Comparison of ENCODE assay signal across 8 mouse cellular contexts in genomic region chr2:49748628-49749342, GRCm38 (mm10). TPM values are rescaled to one million over a fixed set of nuclear protein-coding genes. Genes with fewer than 3 reads are reported as not detected.
DNase-seq lines count a peak whose midpoint lies in the region; ATAC-seq and TF ChIP-seq lines count a peak whose summit lies in the region.

No protein-coding gene starts in this region.

- no peak overlapping the region for H3K9ac ChIP-seq in hindbrain, embryonic 11.5 days (ENCODE audit: low read depth, low read length)
- no peak overlapping the region for H3K9ac ChIP-seq in hindbrain, embryonic 16.5 days (ENCODE audit: low read depth, low read length)

- 84% methylated on average over 14 of the region's 14 CpGs for WGBS in hindbrain, embryonic 11.5 days
- WGBS in hindbrain, embryonic 16.5 days = 78% methylated on average over 14 of the region's 14 CpGs

- H3K4me2 ChIP-seq in hindbrain, embryonic 11.5 days (replicated peaks; ENCODE audit: low read depth, low read length) = no peak overlapping the region
- no peak overlapping the region for H3K4me2 ChIP-seq in hindbrain, embryonic 16.5 days (ENCODE audit: low read length)

- no peaks in the 10 kb centered on the region for H3K27me3 ChIP-seq in hindbrain, embryonic 11.5 days (ENCODE audit: control insufficient read depth, insufficient read depth, low read length)
- no peaks in the 10 kb centered on the region for H3K27me3 ChIP-seq in hindbrain, embryonic 16.5 days (replicated peaks; ENCODE audit: control insufficient read depth, insufficient read depth, low read length)
- H3K27me3 ChIP-seq in testis, adult 2 months (ENCODE audit: control insufficient read depth, insufficient read depth, low read length) = no peaks in the 10 kb centered on the region

- no peak for ATAC-seq in hindbrain, embryonic 11.5 days (ENCODE audit: low FRiP score)
- ATAC-seq in hindbrain, embryonic 16.5 days = no peak
- no peak; the same call in 1 of the 2 replicates for ATAC-seq in granulocyte monocyte progenitor cell, adult 5-6 weeks (replicated peaks; ENCODE audit: poor library complexity, severe bottlenecking)

- no peak for TF ChIP-seq POLR2A in testis, adult 2 months (IDR thresholded peaks at IDR 0.05; ENCODE audit: control insufficient read depth, low read depth, low read length)

- 0 out of 2 replicates have a peak, but pooled peaks cover 5% of the 10 kb centered on the region for H3K36me3 ChIP-seq in hindbrain, embryonic 11.5 days (ENCODE audit: control insufficient read depth, insufficient read depth, low read length)
- H3K36me3 ChIP-seq in hindbrain, embryonic 16.5 days (ENCODE audit: control insufficient read depth, insufficient read depth, low read length) = peaks cover 27% of the 10 kb centered on the region; the same call in 1 of the 2 replicates
- no peaks in the 10 kb centered on the region for H3K36me3 ChIP-seq in testis, adult 2 months (ENCODE audit: control insufficient read depth, insufficient read depth, low read length)

- no peaks in the 10 kb centered on the region for H3K4me1 ChIP-seq in hindbrain, embryonic 11.5 days (replicated peaks; ENCODE audit: control insufficient read depth, insufficient read depth, low read length)
- peaks cover 8% of the 10 kb centered on the region for H3K4me1 ChIP-seq in hindbrain, embryonic 16.5 days (ENCODE audit: control insufficient read depth, insufficient read depth, low read depth, low read length)
- no peaks in the 10 kb centered on the region; the same call in 1 of the 2 replicates for H3K4me1 ChIP-seq in testis, adult 2 months (ENCODE audit: control insufficient read depth, insufficient read depth, low read length)

- peak; percentile 71 for DNase-seq in hindbrain, embryonic 11.5 days (ENCODE audit: low spot score)
- DNase-seq in testis, postnatal 14 days (ENCODE audit: low spot score) = no peak
- DNase-seq in cerebellum, postnatal 10 days = peak; percentile 75 to 86
- DNase-seq in lung, postnatal 10 days = peak; percentile 51
- DNase-seq in adrenal gland, adult 8-10 months = no peak

- no peaks in the 10 kb centered on the region for H3K9me3 ChIP-seq in hindbrain, embryonic 11.5 days (ENCODE audit: control insufficient read depth, low read length)
- no peaks in the 10 kb centered on the region for H3K9me3 ChIP-seq in hindbrain, embryonic 16.5 days (ENCODE audit: control insufficient read depth, low read length)

- no peak overlapping the region for H3K27ac ChIP-seq in hindbrain, embryonic 11.5 days (ENCODE audit: low read depth, low read length)
- no peak overlapping the region; the same call in 1 of the 2 replicates for H3K27ac ChIP-seq in hindbrain, embryonic 16.5 days (ENCODE audit: low read depth, low read length)
- no peak overlapping the region for H3K27ac ChIP-seq in testis, adult 2 months (ENCODE audit: control insufficient read depth, insufficient read depth, low read depth, low read length)

- peak; percentile 60; the same call in 1 of the 2 replicates for TF ChIP-seq CTCF in testis, adult 2 months (IDR thresholded peaks at IDR 0.05; ENCODE audit: control insufficient read depth, insufficient read depth, insufficient replicate concordance, low read depth, low read length)

- no peak overlapping the region for H3K4me3 ChIP-seq in hindbrain, embryonic 11.5 days (ENCODE audit: low read depth, low read length)
- no peak overlapping the region for H3K4me3 ChIP-seq in hindbrain, embryonic 16.5 days (ENCODE audit: low read length)
- H3K4me3 ChIP-seq in testis, adult 2 months (ENCODE audit: control insufficient read depth, low read depth, low read length) = no peak overlapping the region

RNA-seq across cellular contexts. Expression of gene Lypd6b, which starts 38.7 kb away (rescaled TPM):
- 1.5 and 2.1 TPM in 2 replicates for polyA plus RNA-seq in hindbrain, embryonic 11.5 days (2014; fragmentation: Nextera tagmentation; extraction: Ambion mirVana)
- polyA plus RNA-seq in hindbrain, embryonic 16.5 days (2015; fragmentation: Nextera tagmentation; extraction: Ambion mirVana) = 15.6 and 18.8 TPM in 2 replicates
- polyA plus RNA-seq in testis, adult 2 months (2012; rRNA removed) = 0.20 and 0.24 TPM in 2 replicates
- not detected in 2 replicates for total RNA-seq in granulocyte monocyte progenitor cell, adult 5-6 weeks (2014; fragmentation: Nextera tagmentation)
- 0.10 TPM in 1 of 2 replicates, not detected in the other for total RNA-seq in granulocyte monocyte progenitor cell, adult 5-6 weeks (2017)
- under 1 TPM in 3 of 4 experiments, not detected in 1; 0.24 to 0.52 (median 0.24) TPM for total RNA-seq in adrenal gland, adult 8-10 months (2022)

Comparison
In these comparisons a context has a peak if more than half of its experiments do, and no peak if none do; other contexts are left out.
1. DNase-seq: peak in hindbrain, embryonic 11.5 days (single experiment), cerebellum, postnatal 10 days (2 of 2) and lung, postnatal 10 days (single experiment); none in testis, postnatal 14 days (single experiment) and adrenal gland, adult 8-10 months (single experiment).